Mouse (Mus musculus) stomach, embryonic 14.5 days (tissue): ENCODE results near the gene Zfp36l1. TPM values are rescaled to one million over a fixed set of nuclear protein-coding genes. Genes with fewer than 3 reads are reported as not detected.

ENCODE experiments used
- ATAC-seq: fragments of 200-750 bp; cut with Nextera tagmentation; 2 replicates; pipeline ENCODE4 v1.8.0; 2017; ENCODE audit warnings: low read depth, moderate TSS enrichment; ENCODE audit not compliant: insufficient number of reproducible peaks, insufficient read depth, low FRiP score
- H3K27ac ChIP-seq: fragments of 300-500 bp; sonication (generic); 2 replicates; pipeline ENCODE4 v1.5.1; 2014; ENCODE audit warnings: mild to moderate bottlenecking, low read length, moderate library complexity, mixed read lengths
- H3K27me3 ChIP-seq: fragments of 300-500 bp; sonication (generic); 2 replicates; pipeline ENCODE4 v1.6.1; 2014; ENCODE audit warnings: low read length, control low read depth, mixed read lengths; ENCODE audit not compliant: control insufficient read depth, insufficient read depth
- H3K36me3 ChIP-seq: fragments of 300-500 bp; sonication (generic); 2 replicates; pipeline ENCODE4 v1.6.1; 2014; ENCODE audit warnings: mild to moderate bottlenecking, control low read depth, low read length, moderate library complexity, mixed read lengths; ENCODE audit not compliant: control insufficient read depth, insufficient read depth
- H3K4me1 ChIP-seq: fragments of 300-500 bp; sonication (generic); 2 replicates; pipeline ENCODE4 v1.6.1; 2014; ENCODE audit warnings: low read length, control low read depth, mixed read lengths; ENCODE audit not compliant: control insufficient read depth, insufficient read depth
- H3K4me2 ChIP-seq: fragments of 300-500 bp; sonication (generic); replicated peaks from 2 replicates; pipeline ENCODE4 v1.6.1; 2014; ENCODE audit warnings: low read depth, low read length, control low read depth
- H3K4me3 ChIP-seq: fragments of 300-500 bp; sonication (generic); 2 replicates; pipeline ENCODE4 v1.5.1; 2014; ENCODE audit warnings: low read depth, low read length, control low read depth
- H3K9ac ChIP-seq: fragments of 300-500 bp; sonication (generic); replicated peaks from 2 replicates; pipeline ENCODE4 v1.6.1; 2014; ENCODE audit warnings: low read depth, mild to moderate bottlenecking, control low read depth, low read length, moderate library complexity, mixed read lengths
- H3K9me3 ChIP-seq: fragments of 300-500 bp; sonication (generic); 2 replicates; pipeline ENCODE4 v1.6.1; 2016; ENCODE audit warnings: low read depth, low read length, control low read depth; ENCODE audit not compliant: control insufficient read depth
- WGBS: fragments of 180-500 bp; shearing (Covaris S2); extraction: QIAGEN DNeasy Blood & Tissue Kit; methylation state at CpG from one replicate; pipeline ENCODE4 v1.1.7; 2014; 5-methylcytosine and 5-hydroxymethylcytosine counted together
- polyA plus RNA-seq: library from polyadenylated mRNA; unstranded; fragments of >200 nt; fragmentation: Nextera tagmentation; extraction: Ambion mirVana; gene quantifications from 2 replicates; pipeline ENCODE4 v1.2.1, GENCODE M21; 2014

Zfp36l1 gene
- 228 and 245 TPM in 2 replicates for polyA plus RNA-seq

- peak; percentile 78 for ATAC-seq
- Histone ChIP-seq H3K36me3 (peaks cover 16% of the 10 kb centered on the region; the same call in 1 of the 2 replicates), H3K9me3 (no peaks in the 10 kb centered on the region), H3K9ac (peak within 1 kb of the TSS; percentile 100), H3K4me3 (peak within 1 kb of the TSS; percentile 87), H3K27me3 (no peaks in the 10 kb centered on the region), H3K4me1 (no peaks in the 10 kb centered on the region), H3K4me2 (peak within 1 kb of the TSS; percentile 92), H3K27ac (peak within 1 kb of the TSS; percentile 99)
- WGBS, result under 1% methylated on average over 38 of the region's 42 CpGs
These were observed at the start of gene Zfp36l1 for GRCm38 (mm10) chr12:80112852-80113551. Gene Zfp36l1 (minus strand): TSS chr12:80113013.

DNA sequence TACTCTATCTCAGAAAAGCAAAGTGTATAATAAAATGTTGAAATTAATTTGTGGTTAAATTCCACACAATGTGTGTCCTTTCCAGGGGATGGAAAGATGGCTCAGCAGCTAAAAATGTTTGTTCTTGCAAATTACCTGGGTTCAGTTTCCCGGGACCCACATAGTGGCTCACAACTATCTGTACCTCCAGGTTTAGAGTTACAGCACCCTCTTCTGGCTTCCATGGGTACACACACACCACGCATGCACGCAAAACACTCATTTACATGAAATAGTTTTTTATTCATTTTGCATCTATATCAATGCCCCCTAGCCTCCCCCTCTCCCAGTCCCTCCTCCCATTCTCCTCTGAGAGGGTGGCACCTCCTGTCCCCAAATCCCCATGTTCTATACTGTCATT, 49.6 kb upstream of the Zfp36l1 start:
- H3K4me3 ChIP-seq, result no peak overlapping the region
- no peaks in the 10 kb centered on the region for H3K9me3 ChIP-seq
- no peak overlapping the region for H3K27ac ChIP-seq
- no peak overlapping the region for H3K4me2 ChIP-seq
- H3K4me1 ChIP-seq, result no peaks in the 10 kb centered on the region
- H3K9ac ChIP-seq, result no peak overlapping the region
- H3K36me3 ChIP-seq, result peaks cover 16% of the 10 kb centered on the region
- no peak for ATAC-seq
- WGBS, result 69% methylated on average over 3 of the region's 3 CpGs
- no peaks in the 10 kb centered on the region for H3K27me3 ChIP-seq

GRCm38 (mm10) chr12:80157675-80158074, 44.9 kb upstream of the Zfp36l1 start:
- H3K4me3 ChIP-seq, result no peak overlapping the region
- H3K4me2 ChIP-seq, result peak overlapping the region; percentile 26; the same call in 1 of the 2 replicates
- H3K27me3 ChIP-seq, result no peaks in the 10 kb centered on the region
- no peaks in the 10 kb centered on the region for H3K9me3 ChIP-seq
- no peak overlapping the region for H3K27ac ChIP-seq
- no peak for ATAC-seq
- no peaks in the 10 kb centered on the region for H3K36me3 ChIP-seq
- WGBS, result 8% methylated on average over 5 of the region's 5 CpGs
- H3K9ac ChIP-seq, result no peak overlapping the region
- no peaks in the 10 kb centered on the region for H3K4me1 ChIP-seq

DNA sequence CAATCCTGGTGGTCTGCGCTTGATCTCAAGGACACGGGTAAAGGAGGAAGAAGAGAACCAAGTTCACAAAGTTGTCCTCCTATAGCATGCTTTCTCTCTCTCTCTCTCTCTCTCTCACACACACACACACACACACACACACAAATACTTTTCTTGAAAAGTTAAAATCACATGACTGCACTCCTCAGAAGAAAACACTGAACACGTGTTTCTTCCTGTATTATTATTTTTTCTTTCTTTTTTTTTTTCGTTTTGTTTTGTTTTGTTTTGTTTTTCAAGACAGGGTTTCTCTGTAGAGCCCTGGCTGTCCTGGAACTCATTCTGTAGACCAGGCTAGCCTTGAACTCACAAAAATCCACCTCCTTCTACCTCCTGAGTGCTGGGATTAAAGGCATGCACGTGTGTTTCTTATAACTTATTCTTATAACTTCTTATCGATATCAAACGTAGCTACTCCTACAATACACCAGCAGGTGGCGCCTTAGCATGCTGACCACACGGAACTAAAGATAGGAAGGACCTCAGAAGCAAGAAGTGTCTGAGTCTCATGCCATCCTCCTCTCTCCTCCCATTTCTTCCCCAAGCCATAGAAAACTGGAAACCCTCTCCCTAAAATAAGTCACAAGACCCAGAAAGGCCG, 41.0 kb upstream of the Zfp36l1 start:
- Histone ChIP-seq H3K9me3 (no peaks in the 10 kb centered on the region), H3K4me2 (no peak overlapping the region), H3K9ac (no peak overlapping the region), H3K27ac (no peak overlapping the region), H3K4me1 (no peaks in the 10 kb centered on the region), H3K4me3 (no peak overlapping the region), H3K27me3 (no peaks in the 10 kb centered on the region), H3K36me3 (no peaks in the 10 kb centered on the region)
- no peak for ATAC-seq
- WGBS, result 40% methylated on average over 10 of the region's 10 CpGs

GRCm38 (mm10) chr12:80153078-80153477, 40.3 kb upstream of the Zfp36l1 start:
- WGBS, result 86% methylated on average over 6 of the region's 6 CpGs
- no peaks in the 10 kb centered on the region for H3K27me3 ChIP-seq

GRCm38 (mm10) chr12:80151821-80152220, 39.0 kb upstream of the Zfp36l1 start:
- Histone ChIP-seq H3K4me1 (peaks cover 2% of the 10 kb centered on the region; the same call in 1 of the 2 replicates), H3K4me2 (no peak overlapping the region), H3K27me3 (no peaks in the 10 kb centered on the region), H3K27ac (no peak overlapping the region), H3K9me3 (no peaks in the 10 kb centered on the region), H3K36me3 (no peaks in the 10 kb centered on the region), H3K4me3 (no peak overlapping the region), H3K9ac (no peak overlapping the region)
- WGBS, result 92% methylated on average over 6 of the region's 6 CpGs
- ATAC-seq, result no peak

More at GRCm38 (mm10) chr12:80153078-80153477, 40.3 kb upstream of the Zfp36l1 start:
- H3K9me3 ChIP-seq, result no peaks in the 10 kb centered on the region
- no peak overlapping the region for H3K27ac ChIP-seq
- no peaks in the 10 kb centered on the region for H3K36me3 ChIP-seq
- no peaks in the 10 kb centered on the region for H3K4me1 ChIP-seq
- no peak overlapping the region for H3K4me2 ChIP-seq
- H3K9ac ChIP-seq, result no peak overlapping the region
- no peak for ATAC-seq
- H3K4me3 ChIP-seq, result no peak overlapping the region

- Histone ChIP-seq H3K27me3 (no peaks in the 10 kb centered on the region), H3K27ac (no peak overlapping the region), H3K9me3 (no peaks in the 10 kb centered on the region), H3K4me2 (no peak overlapping the region), H3K9ac (no peak overlapping the region), H3K4me1 (peaks cover 9% of the 10 kb centered on the region; the same call in 1 of the 2 replicates), H3K4me3 (no peak overlapping the region), H3K36me3 (no peaks in the 10 kb centered on the region)
- no peak for ATAC-seq
- 28% methylated on average over 8 of the region's 8 CpGs for WGBS
These were observed 37.8 kb upstream of the Zfp36l1 start for GRCm38 (mm10) chr12:80150624-80151023.

- no peaks in the 10 kb centered on the region for H3K36me3 ChIP-seq
- ATAC-seq, result no peak
- no peaks in the 10 kb centered on the region for H3K9me3 ChIP-seq
- H3K27ac ChIP-seq, result no peak overlapping the region
- WGBS, result 77% methylated on average over 11 of the region's 11 CpGs
- peaks cover 13% of the 10 kb centered on the region; the same call in 1 of the 2 replicates for H3K4me1 ChIP-seq
- no peak overlapping the region for H3K4me2 ChIP-seq
- no peak overlapping the region for H3K9ac ChIP-seq
- H3K27me3 ChIP-seq, result no peaks in the 10 kb centered on the region
- no peak overlapping the region for H3K4me3 ChIP-seq
These were observed 34.9 kb upstream of the Zfp36l1 start for GRCm38 (mm10) chr12:80147563-80148214.
